In the genomic region with DNA sequence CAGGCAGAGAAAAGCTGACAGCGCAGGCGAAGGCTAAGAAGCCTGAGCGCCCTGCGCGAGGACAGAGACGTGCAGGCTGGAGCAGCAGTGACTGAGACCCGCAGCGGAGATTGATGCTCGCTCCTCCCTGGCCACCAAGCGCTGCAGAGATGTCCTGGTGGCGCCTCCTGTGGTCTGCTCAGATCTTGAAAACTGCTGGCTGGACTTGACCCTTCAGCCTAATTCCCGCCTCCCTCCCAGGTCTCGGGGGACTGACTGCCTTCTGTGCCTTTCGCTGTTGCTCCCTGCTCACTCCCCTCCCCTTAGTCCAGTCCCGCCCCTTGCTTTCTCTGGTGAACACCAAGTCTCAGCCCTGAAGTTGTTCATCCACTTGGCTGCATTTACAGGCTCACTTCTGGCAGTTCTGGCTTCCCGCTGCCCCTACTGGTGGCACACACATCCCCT, we compare ENCODE assay signal across 9 mouse cellular contexts. TPM values are rescaled to one million over a fixed set of nuclear protein-coding genes. Genes with fewer than 3 reads are reported as not detected.
DNase-seq lines count a peak whose midpoint lies in the region; ATAC-seq and TF ChIP-seq lines count a peak whose summit lies in the region.
"Had no signal": no experiment of that assay in that cellular context is flagged by ENCODE, and none has a peak within 500 bp of the region (broad histone marks: within the 10 kb centered on the region; RNA-seq: fewer than 3 reads in every experiment).

Gene Sphkap (minus strand): TSS at position 180 of the 444 bp plus-strand sequence.

- DNase-seq in adrenal gland, postnatal 10 days = peak; percentile 70
- peak; percentile 81 for DNase-seq in embryo, embryonic 11 days
- DNase-seq in gastrocnemius, postnatal 14 days = peak; percentile 54
- DNase-seq in intestine, embryonic 14.5 days (ENCODE audit: low spot score) = peak; percentile 78
- peak; percentile 61 for DNase-seq in limb, embryonic 10.5 days (ENCODE audit: low spot score)
- peak; percentile 84 for DNase-seq in midbrain, postnatal 0 days (ENCODE audit: low spot score)

- peaks cover 6% of the 10 kb centered on the region; the same call in 1 of the 2 replicates for H3K27me3 ChIP-seq in intestine, embryonic 14.5 days (replicated peaks; ENCODE audit: control insufficient read depth, insufficient read depth, low read length)
- peaks cover 32% of the 10 kb centered on the region for H3K27me3 ChIP-seq in limb, embryonic 10.5 days (ENCODE audit: low read depth, poor library complexity, severe bottlenecking)
- H3K27me3 ChIP-seq in midbrain, postnatal 0 days (ENCODE audit: insufficient read depth, low read length) = no peaks in the 10 kb centered on the region
- H3K27me3 ChIP-seq in testis, adult 2 months (ENCODE audit: control insufficient read depth, insufficient read depth, low read length) = no peaks in the 10 kb centered on the region

- H3K27ac ChIP-seq in intestine, embryonic 14.5 days (ENCODE audit: low read depth) = no peak within 1 kb of the TSS
- H3K27ac ChIP-seq in limb, embryonic 10.5 days = no peak within 1 kb of the TSS
- H3K27ac ChIP-seq in midbrain, postnatal 0 days (ENCODE audit: low read depth, low read length) = no peak within 1 kb of the TSS
- H3K27ac ChIP-seq in testis, adult 2 months (ENCODE audit: control insufficient read depth, insufficient read depth, low read depth, low read length) = no peak within 1 kb of the TSS

- WGBS in intestine, embryonic 14.5 days = 3% methylated on average over 16 of the region's 16 CpGs
- WGBS in limb, embryonic 10.5 days = 1% methylated on average over 16 of the region's 16 CpGs
- under 1% methylated on average over 16 of the region's 16 CpGs for WGBS in midbrain, postnatal 0 days

- peak within 1 kb of the TSS; percentile 41 for H3K4me3 ChIP-seq in intestine, embryonic 14.5 days (ENCODE audit: low read depth, low read length)
- peak within 1 kb of the TSS; percentile 55 for H3K4me3 ChIP-seq in limb, embryonic 10.5 days
- peak within 1 kb of the TSS; percentile 50 for H3K4me3 ChIP-seq in midbrain, postnatal 0 days (ENCODE audit: low read depth, low read length)
- peak within 1 kb of the TSS; percentile 17 for H3K4me3 ChIP-seq in testis, adult 2 months (ENCODE audit: control insufficient read depth, low read depth, low read length)

- peak within 1 kb of the TSS; percentile 77 for H3K4me2 ChIP-seq in intestine, embryonic 14.5 days (ENCODE audit: low read length)
- peak within 1 kb of the TSS; percentile 67 for H3K4me2 ChIP-seq in midbrain, postnatal 0 days (ENCODE audit: low read depth, low read length, poor library complexity, severe bottlenecking)

- intact Hi-C loops in gastrocnemius, postnatal 14 days (cut with DNase I; ENCODE audit: low total_unique reads) = no loop called here

- H3K4me1 ChIP-seq in intestine, embryonic 14.5 days (replicated peaks; ENCODE audit: control insufficient read depth, insufficient read depth, low read length) = no peaks in the 10 kb centered on the region
- H3K4me1 ChIP-seq in limb, embryonic 10.5 days = peaks cover 10% of the 10 kb centered on the region
- H3K4me1 ChIP-seq in midbrain, postnatal 0 days (ENCODE audit: insufficient read depth, low read length) = no peaks in the 10 kb centered on the region
- peaks cover 2% of the 10 kb centered on the region; the same call in 1 of the 2 replicates for H3K4me1 ChIP-seq in testis, adult 2 months (ENCODE audit: control insufficient read depth, insufficient read depth, low read length)

- H3K36me3 ChIP-seq in intestine, embryonic 14.5 days (ENCODE audit: control insufficient read depth, insufficient read depth, low read length) = no peaks in the 10 kb centered on the region
- no peaks in the 10 kb centered on the region for H3K36me3 ChIP-seq in limb, embryonic 10.5 days
- no peaks in the 10 kb centered on the region for H3K36me3 ChIP-seq in midbrain, postnatal 0 days (ENCODE audit: insufficient read depth, low read length)
- no peaks in the 10 kb centered on the region for H3K36me3 ChIP-seq in testis, adult 2 months (ENCODE audit: control insufficient read depth, insufficient read depth, low read length)

- H3K9me3 ChIP-seq in intestine, embryonic 14.5 days (ENCODE audit: control insufficient read depth, low read length) = no peaks in the 10 kb centered on the region
- no peaks in the 10 kb centered on the region for H3K9me3 ChIP-seq in limb, embryonic 10.5 days (replicated peaks)
- no peaks in the 10 kb centered on the region for H3K9me3 ChIP-seq in midbrain, postnatal 0 days (ENCODE audit: low read length)

- TF ChIP-seq CTCF in midbrain, postnatal 0 days (IDR thresholded peaks at IDR 0.05) = peak; percentile 47
- TF ChIP-seq CTCF in testis, adult 2 months (IDR thresholded peaks at IDR 0.05; ENCODE audit: control insufficient read depth, insufficient read depth, insufficient replicate concordance, low read depth, low read length) = no peak

- ATAC-seq in intestine, embryonic 14.5 days (replicated peaks; ENCODE audit: low FRiP score, low TSS enrichment, low read depth) = peak; percentile 75
- ATAC-seq in midbrain, postnatal 0 days (ENCODE audit: low FRiP score) = peak; percentile 78
- no peak for ATAC-seq in erythroblast, adult 5-6 weeks (replicated peaks; ENCODE audit: low FRiP score, poor library complexity, severe bottlenecking)

- no peak for TF ChIP-seq POLR2A in testis, adult 2 months (IDR thresholded peaks at IDR 0.05; ENCODE audit: control insufficient read depth, low read depth, low read length)

- peak within 1 kb of the TSS; percentile 30; the same call in 1 of the 2 replicates for H3K9ac ChIP-seq in intestine, embryonic 14.5 days (ENCODE audit: low read length)
- peak within 1 kb of the TSS; percentile 54 for H3K9ac ChIP-seq in midbrain, postnatal 0 days (replicated peaks; ENCODE audit: low read length, poor library complexity, severe bottlenecking)

RNA-seq across cellular contexts. Expression of gene Sphkap, which starts in this region (rescaled TPM):
- total RNA-seq in adrenal gland, postnatal 10 days (2021) = 1 to 10 TPM; 3.5 to 3.7 TPM
- total RNA-seq in gastrocnemius, postnatal 14 days (2021) = under 1 TPM; 0.27 to 0.76 TPM
- 3.1 and 3.3 TPM in 2 replicates for polyA plus RNA-seq in intestine, embryonic 14.5 days (2014; fragmentation: Nextera tagmentation; extraction: Ambion mirVana)
- polyA plus RNA-seq in limb, embryonic 10.5 days (2016; fragmentation: Nextera tagmentation; extraction: Ambion mirVana) = 0.29 and 0.41 TPM in 2 replicates
- total RNA-seq in midbrain, postnatal 0 days (2014; rRNA removed) = 63.2 and 68.3 TPM in 2 replicates
- polyA plus RNA-seq in midbrain, postnatal 0 days (2015; fragmentation: Nextera tagmentation; extraction: Ambion mirVana) = 16.7 and 17.2 TPM in 2 replicates
- polyA plus RNA-seq in testis, adult 2 months (2012; rRNA removed) = 16.1 and 16.4 TPM in 2 replicates
- total RNA-seq in erythroblast, adult 5-6 weeks (2015; ENCODE audit: low replicate concordance) = not detected in 2 replicates
- not detected in 2 replicates for total RNA-seq in erythroblast, adult 5-6 weeks (2017; ENCODE audit: low replicate concordance)
- total RNA-seq: neutrophil, adult 5-6 weeks had no signal

Comparison
In these comparisons a context has a peak if more than half of its experiments do, and no peak if none do; other contexts are left out.
1. RNA of gene Sphkap (total RNA-seq): 63.2 to 68.3 TPM in midbrain, postnatal 0 days; 3.5 to 3.7 TPM in adrenal gland, postnatal 10 days, 0.27 to 0.76 TPM in gastrocnemius, postnatal 14 days and not detected in erythroblast, adult 5-6 weeks; every median in the first group is over 10 times any median in the second.
2. Peak in DNase-seq in gastrocnemius, postnatal 14 days; RNA of the gene not detected or under 1 TPM.
3. Peak in DNase-seq and H3K4me3 ChIP-seq in limb, embryonic 10.5 days; RNA of the gene not detected or under 1 TPM.
4. Peak in every context shown above with its lines, with median percentiles within 50 percentile points of each other: DNase-seq and H3K4me3 ChIP-seq.